Mouse (Mus musculus) small intestine, adult 2 months (tissue): ENCODE results near the gene Saal1.
"Not testable (repeated sequence)": the region's sequence is repeated elsewhere in the genome, so short reads cannot be mapped to it uniquely, and the experiment has no call there.

Source experiments
- CTCF ChIP-seq: fragments of 200-500 bp; IDR thresholded peaks from 2 replicates; pipeline ENCODE4 v1.5.1; 2012; ENCODE audit warnings: low read depth, mild to moderate bottlenecking, control low read depth, inconsistent platforms, low read length, moderate library complexity, mixed read lengths; ENCODE audit not compliant: insufficient replicate concordance, insufficient read length; ENCODE audit errors: extremely low read depth
- POLR2A ChIP-seq: fragments of 200-500 bp; IDR thresholded peaks from 2 replicates; pipeline ENCODE4 v1.6.1; 2012; ENCODE audit warnings: low read depth, mild to moderate bottlenecking, control low read depth, inconsistent platforms, low read length, moderate library complexity

DNA sequence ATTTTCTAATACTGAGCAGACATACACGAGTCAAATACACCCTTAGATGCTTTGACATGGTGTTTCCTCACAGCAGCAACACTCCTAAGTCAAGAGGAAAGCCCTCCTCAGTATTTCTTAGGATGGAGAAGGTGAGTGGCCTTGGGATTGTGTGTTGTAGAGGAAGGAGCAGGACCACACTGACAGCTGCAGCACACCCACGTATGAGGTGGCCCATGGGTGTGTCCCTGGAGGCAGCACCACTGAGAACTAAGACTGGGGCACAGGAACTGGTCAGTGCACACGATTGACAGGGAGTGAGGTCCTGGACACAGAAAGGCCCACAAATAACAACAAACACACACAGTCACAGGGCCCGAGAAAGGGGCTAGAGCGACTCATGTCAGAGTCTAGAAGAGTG lies 29.6 kb upstream of the Saal1 start:
- TF ChIP-seq CTCF, POLR2A: not testable (repeated sequence)
